Mouse (Mus musculus): ENCODE measurements around the gene Gm2a. TPM values are rescaled to one million over a fixed set of nuclear protein-coding genes. Genes with fewer than 3 reads are reported as not detected.
A peak's percentile ranks its signal among the peaks of the same experiment; 100 is the strongest.
"Not testable (repeated sequence)": the region's sequence is repeated elsewhere in the genome, so short reads cannot be mapped to it uniquely, and the experiment has no call there.

Gene Gm2a
- polyA plus RNA-seq, 1 experiment from 2014 or later = 38.9 TPM

DNA sequence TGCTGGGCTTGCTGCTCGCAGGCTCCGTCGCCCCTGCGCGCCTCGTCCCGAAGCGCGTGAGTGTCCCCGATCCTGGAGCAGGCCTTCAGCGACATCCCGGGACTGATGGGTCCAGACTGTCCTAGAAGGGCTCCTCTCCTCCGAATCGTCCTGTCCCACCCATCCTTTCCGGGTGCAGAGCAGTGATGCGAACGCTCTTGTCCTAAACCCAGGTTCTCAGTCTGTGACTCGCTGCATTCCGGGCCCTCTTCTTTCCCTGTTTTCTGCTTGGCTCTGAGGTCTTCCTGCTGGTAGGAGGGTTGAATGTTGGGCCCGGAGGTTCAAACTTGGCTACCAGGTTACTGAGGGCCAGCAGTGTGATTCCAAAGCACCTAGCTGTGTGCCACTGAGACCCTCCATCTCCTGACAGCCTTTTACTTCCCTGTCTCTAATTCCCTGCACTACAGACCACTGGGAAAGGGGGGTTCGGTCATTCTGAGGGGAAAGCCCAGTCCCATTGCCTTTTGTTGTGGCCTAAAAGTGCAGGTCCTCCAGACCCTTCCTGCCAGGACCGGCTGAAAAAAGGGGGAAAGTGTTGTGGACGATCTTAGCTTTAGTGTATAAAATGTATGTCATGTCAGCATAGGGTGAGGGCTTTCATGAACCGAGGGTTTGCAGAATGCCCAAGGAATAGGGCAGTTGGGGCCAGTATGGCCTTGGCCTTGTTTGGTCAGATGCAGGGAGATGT, 437 bp downstream of the Gm2a start:
- H3K9ac ChIP-seq = peak overlapping the region; percentile 56
- no peak for ATAC-seq (ENCODE audit: insufficient number of reproducible peaks, low FRiP score, low TSS enrichment, low read depth)
- H3K9me3 ChIP-seq = no peaks in the 10 kb centered on the region
- peaks cover 9% of the 10 kb centered on the region for H3K4me1 ChIP-seq
- WGBS = 15% methylated on average over 24 of the region's 24 CpGs
- H3K36me3 ChIP-seq = no peaks in the 10 kb centered on the region
- peak overlapping the region; percentile 62 for H3K4me3 ChIP-seq
- peak overlapping the region; percentile 85 for H3K27ac ChIP-seq
- H3K27me3 ChIP-seq = no peaks in the 10 kb centered on the region
- H3K4me2 ChIP-seq = peak overlapping the region; percentile 84

DNA sequence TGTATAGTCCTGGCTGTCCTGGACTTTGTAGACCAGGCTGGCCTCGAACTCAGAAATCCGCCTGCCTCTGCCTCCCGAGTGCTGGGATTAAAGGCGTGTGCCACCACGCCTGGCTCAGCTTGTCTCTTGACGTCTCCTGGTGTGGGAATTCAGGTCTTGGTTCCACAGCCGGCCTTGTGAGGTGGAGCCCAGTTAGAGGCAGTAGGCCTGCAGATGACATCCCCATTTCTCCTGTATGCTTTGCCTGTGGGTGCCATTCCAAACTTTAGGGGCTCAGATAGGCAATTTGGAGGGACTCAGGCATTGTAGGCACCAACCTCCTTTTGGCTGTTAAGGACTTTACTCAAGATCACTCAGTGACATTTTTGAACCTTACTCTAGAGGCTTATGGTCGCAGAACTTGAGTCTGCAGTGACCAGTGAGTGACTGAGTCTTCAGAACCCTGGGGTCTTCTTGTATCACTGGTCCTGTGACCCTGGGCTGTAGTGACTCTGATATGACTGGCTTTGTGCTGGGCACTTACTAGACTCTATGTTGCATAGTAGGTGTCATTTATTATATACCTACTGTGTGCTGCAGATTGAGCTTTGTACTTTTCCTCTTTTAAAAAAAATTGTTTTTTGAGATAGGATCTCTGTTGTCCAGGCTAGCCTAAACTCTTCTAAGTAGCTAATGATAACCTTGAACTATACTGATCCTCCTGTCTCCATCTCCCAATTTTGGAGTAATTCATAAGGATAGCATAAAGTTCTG, 1.3 kb downstream of the Gm2a start:
- H3K4me2 ChIP-seq = peak overlapping the region; percentile 84; the same call in 1 of the 2 replicates
- 91% methylated on average over 8 of the region's 8 CpGs for WGBS
- H3K27ac ChIP-seq = no peak overlapping the region
- H3K4me1 ChIP-seq = peaks cover 9% of the 10 kb centered on the region
- no peaks in the 10 kb centered on the region for H3K27me3 ChIP-seq
- H3K36me3 ChIP-seq = no peaks in the 10 kb centered on the region
- ATAC-seq (ENCODE audit: insufficient number of reproducible peaks, low FRiP score, low TSS enrichment, low read depth) = no peak
- H3K4me3 ChIP-seq = no peak overlapping the region
- no peaks in the 10 kb centered on the region for H3K9me3 ChIP-seq
- no peak overlapping the region for H3K9ac ChIP-seq

DNA sequence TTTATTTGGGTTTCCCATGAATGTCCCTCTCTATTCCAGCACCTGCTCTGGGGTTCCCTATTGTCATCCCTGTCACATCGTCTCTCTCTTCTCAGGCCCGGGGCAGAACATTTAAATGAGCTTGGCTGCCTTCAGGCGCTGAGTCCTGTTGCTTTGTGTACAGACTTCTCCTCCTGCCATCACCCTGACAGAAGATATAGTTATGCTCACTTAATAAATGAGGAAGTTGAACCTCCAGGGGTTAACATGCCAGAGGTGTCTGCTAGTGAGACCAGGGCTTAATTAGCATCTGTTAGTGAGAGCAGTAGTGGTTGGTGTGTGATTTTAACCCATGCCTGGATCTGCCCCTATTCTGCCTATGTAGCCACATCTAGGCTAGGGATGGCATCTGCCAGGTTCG, 2.0 kb downstream of the Gm2a start:
- Histone ChIP-seq H3K27ac (no peak overlapping the region), H3K9me3 (no peaks in the 10 kb centered on the region), H3K36me3 (no peaks in the 10 kb centered on the region), H3K4me3 (no peak overlapping the region), H3K27me3 (no peaks in the 10 kb centered on the region), H3K4me1 (peaks cover 9% of the 10 kb centered on the region), H3K9ac (no peak overlapping the region), H3K4me2 (no peak overlapping the region)
- ATAC-seq (ENCODE audit: insufficient number of reproducible peaks, low FRiP score, low TSS enrichment, low read depth) = no peak
- WGBS = 56% methylated on average over 4 of the region's 4 CpGs

DNA sequence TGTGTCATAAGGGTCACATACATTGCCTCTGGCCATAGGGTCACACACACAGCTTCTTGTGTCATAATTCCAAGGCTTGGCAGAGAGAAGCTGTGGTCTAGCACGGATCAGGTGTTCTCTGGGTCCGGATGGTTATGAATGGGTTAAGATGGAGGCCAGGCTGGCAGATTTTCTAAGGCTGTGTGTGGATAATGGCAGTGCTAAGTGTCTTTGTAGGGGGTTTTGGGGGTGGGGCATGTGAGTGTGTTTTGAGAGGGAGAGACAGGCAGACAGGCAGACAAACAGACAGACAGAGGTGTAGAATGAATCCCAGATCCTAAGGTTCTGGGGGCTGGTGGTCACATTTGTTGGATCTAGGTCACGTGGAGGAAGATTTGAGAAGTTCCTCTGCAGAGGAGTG, 4.1 kb downstream of the Gm2a start:
- no peaks in the 10 kb centered on the region for H3K9me3 ChIP-seq
- peaks cover 9% of the 10 kb centered on the region for H3K4me1 ChIP-seq
- no peak overlapping the region for H3K27ac ChIP-seq
- no peak overlapping the region for H3K9ac ChIP-seq
- H3K4me2 ChIP-seq = no peak overlapping the region
- H3K36me3 ChIP-seq = peaks cover 5% of the 10 kb centered on the region; the same call in 1 of the 2 replicates
- ATAC-seq (ENCODE audit: insufficient number of reproducible peaks, low FRiP score, low TSS enrichment, low read depth) = no peak
- no peaks in the 10 kb centered on the region for H3K27me3 ChIP-seq
- no peak overlapping the region for H3K4me3 ChIP-seq
- whole genome bisulfite sequencing = 86% methylated on average over 3 of the region's 3 CpGs

DNA sequence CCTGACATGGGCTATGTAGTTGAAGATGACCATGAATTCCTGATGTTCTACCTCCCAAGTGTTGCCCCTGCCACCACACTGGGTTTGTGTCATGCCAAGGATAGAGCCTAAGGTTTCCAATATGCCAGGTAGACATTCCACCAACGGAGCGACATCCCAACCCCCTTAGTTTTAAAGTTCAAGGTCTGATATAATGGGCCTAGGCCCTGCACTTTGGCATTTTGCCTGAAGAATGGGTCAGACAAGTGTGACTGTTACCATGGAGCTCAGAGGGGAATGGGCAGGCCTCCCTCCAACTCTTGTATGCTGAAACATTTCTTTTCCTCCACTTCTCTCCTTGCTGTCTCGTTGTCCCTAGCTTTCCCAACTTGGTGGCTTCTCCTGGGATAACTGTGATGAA, 5.3 kb downstream of the Gm2a start:
- Histone ChIP-seq H3K27ac (no peak overlapping the region), H3K4me3 (no peak overlapping the region), H3K27me3 (no peaks in the 10 kb centered on the region), H3K9me3 (no peaks in the 10 kb centered on the region), H3K4me2 (no peak overlapping the region), H3K36me3 (peaks cover 5% of the 10 kb centered on the region; the same call in 1 of the 2 replicates), H3K9ac (no peak overlapping the region), H3K4me1 (peaks cover 5% of the 10 kb centered on the region)
- WGBS = 88% methylated on average over 3 of the region's 3 CpGs
- no peak for ATAC-seq (ENCODE audit: insufficient number of reproducible peaks, low FRiP score, low TSS enrichment, low read depth)

DNA sequence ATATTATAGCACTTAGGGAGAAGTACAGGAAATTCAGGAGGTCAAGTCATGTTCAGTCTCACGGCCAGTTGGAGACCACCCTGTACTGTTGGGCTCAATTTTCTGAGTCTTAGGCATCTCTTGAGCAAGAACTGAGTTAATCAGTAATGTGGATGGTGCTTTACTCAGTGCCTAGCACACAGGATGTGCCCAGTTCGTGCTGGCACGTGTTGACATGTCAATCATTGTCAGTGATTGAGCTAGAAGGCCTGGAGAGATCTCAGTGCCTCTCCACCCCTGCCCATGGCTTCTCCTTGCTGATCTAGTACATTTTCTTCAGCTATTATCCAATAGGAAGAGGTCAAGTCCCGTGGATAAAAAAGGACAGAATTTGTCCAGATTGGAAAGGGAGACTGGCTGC, 7.5 kb downstream of the Gm2a start:
- Histone ChIP-seq H3K36me3 (peaks cover 8% of the 10 kb centered on the region; the same call in 1 of the 2 replicates), H3K9me3 (no peaks in the 10 kb centered on the region), H3K4me2 (no peak overlapping the region), H3K27ac (no peak overlapping the region), H3K9ac (no peak overlapping the region), H3K4me1 (peaks cover 5% of the 10 kb centered on the region), H3K4me3 (no peak overlapping the region), H3K27me3 (no peaks in the 10 kb centered on the region)
- no peak for ATAC-seq (ENCODE audit: insufficient number of reproducible peaks, low FRiP score, low TSS enrichment, low read depth)
- 76% methylated on average over 4 of the region's 4 CpGs for WGBS

DNA sequence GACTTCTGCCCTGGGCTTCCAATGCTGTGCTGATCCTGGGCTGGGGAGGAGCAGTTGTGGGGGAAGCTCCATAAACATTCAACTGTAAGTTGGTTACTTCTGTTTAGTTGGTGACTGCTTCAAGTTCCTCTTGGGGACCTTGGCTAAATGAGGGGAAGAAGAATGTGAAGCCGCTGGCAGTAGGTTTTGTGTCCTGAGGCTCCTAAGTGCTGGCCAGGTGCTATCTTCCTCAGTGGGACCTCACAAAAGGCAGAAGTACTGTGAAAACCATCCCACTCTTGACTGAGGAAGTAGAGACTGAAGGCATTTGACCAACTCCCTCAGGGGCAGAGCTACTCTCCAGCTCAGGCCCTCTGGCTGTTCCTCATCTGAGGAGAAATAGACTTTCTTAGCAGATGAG, 8.7 kb downstream of the Gm2a start:
- Histone ChIP-seq H3K4me1 (peaks cover 12% of the 10 kb centered on the region), H3K36me3 (peaks cover 8% of the 10 kb centered on the region; the same call in 1 of the 2 replicates), H3K27ac (no peak overlapping the region), H3K9ac (no peak overlapping the region), H3K27me3 (no peaks in the 10 kb centered on the region), H3K4me2 (no peak overlapping the region), H3K4me3 (no peak overlapping the region), H3K9me3 (no peaks in the 10 kb centered on the region)
- ATAC-seq (ENCODE audit: insufficient number of reproducible peaks, low FRiP score, low TSS enrichment, low read depth) = no peak
- WGBS = 90% methylated on average over 1 of the region's 1 CpGs

DNA sequence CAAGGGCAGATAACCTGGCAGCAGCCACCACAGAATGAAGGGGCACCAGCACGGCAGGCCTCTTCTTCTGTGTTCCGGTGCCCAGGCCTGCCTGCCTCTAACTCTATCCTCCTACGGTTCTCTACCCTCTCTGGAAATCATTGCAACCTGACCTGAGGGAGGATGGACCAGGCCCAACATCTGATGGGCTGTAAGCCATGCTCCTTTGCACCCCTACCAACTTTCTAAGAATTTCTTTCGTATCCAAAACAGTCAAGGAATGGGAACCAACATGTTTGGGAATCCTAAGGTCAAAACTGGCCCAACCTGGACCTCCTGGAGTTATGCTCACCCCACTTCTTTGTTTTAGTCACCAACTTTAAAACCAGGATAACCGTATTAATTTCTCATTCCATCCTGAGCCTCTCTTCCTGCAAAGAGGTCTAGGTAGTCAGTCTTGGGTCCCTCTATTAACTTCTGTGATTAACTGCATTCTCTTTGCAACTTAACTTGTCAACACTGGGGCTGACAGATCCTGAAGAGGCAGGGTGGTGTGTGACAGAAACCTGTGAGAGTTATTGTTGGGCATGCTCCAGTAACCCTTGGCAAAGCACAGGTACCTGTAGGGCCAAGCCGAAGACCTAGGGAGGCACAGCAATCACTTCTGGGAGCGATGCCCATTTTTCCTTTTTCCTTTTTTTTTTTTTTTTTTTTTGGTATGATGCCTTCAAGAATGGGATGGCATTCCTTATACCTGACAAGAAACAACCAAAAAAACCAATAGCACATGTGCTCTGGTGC, 11.8 kb downstream of the Gm2a start:
- Histone ChIP-seq H3K4me3 (no peak overlapping the region), H3K4me2 (no peak overlapping the region), H3K27me3 (no peaks in the 10 kb centered on the region), H3K4me1 (peaks cover 12% of the 10 kb centered on the region), H3K9ac (no peak overlapping the region), H3K27ac (peak overlapping the region; percentile 52; the same call in 1 of the 2 replicates), H3K36me3 (peaks cover 8% of the 10 kb centered on the region; the same call in 1 of the 2 replicates), H3K9me3 (no peaks in the 10 kb centered on the region)
- WGBS = 85% methylated on average over 7 of the region's 7 CpGs
- no peak for ATAC-seq (ENCODE audit: insufficient number of reproducible peaks, low FRiP score, low TSS enrichment, low read depth)

DNA sequence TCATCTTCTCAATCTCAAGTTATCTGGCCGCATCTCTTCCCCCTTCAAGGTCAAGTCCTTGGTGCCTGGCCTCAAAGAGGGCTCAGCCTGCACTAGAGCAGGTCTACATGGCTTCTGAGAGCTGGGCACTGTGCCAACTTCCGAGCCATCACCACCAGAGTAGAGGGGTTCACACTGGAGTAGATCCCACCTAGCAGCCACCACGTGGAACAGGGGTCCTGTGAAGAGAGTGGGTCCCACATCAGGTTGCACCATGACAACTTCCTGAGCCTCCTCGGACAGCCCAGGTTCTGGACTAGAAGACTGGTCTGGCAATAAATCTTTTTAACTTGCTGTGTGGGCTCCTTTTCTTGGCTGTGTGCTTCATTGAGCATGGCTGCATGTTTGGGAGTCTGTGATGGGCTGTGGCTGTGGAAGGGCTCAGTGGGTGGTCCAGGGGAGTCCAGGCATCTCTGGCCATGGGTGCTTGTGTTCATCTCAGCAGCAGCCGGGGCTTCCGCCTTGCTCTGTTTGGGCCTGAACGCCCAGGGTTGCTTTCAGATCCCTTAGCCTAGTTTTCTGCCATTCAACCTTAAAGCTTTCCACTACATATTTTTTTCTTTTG, 12.8 kb downstream of the Gm2a start:
- Histone ChIP-seq H3K36me3 (peaks cover 8% of the 10 kb centered on the region; the same call in 1 of the 2 replicates), H3K4me2 (no peak overlapping the region), H3K4me3 (no peak overlapping the region), H3K27me3 (no peaks in the 10 kb centered on the region), H3K9me3 (no peaks in the 10 kb centered on the region), H3K27ac (peak overlapping the region; percentile 52), H3K4me1 (peaks cover 12% of the 10 kb centered on the region), H3K9ac (no peak overlapping the region)
- ATAC-seq (ENCODE audit: insufficient number of reproducible peaks, low FRiP score, low TSS enrichment, low read depth) = peak; percentile 37; the same call in 1 of the 2 replicates
- 59% methylated on average over 7 of the region's 7 CpGs for WGBS

DNA sequence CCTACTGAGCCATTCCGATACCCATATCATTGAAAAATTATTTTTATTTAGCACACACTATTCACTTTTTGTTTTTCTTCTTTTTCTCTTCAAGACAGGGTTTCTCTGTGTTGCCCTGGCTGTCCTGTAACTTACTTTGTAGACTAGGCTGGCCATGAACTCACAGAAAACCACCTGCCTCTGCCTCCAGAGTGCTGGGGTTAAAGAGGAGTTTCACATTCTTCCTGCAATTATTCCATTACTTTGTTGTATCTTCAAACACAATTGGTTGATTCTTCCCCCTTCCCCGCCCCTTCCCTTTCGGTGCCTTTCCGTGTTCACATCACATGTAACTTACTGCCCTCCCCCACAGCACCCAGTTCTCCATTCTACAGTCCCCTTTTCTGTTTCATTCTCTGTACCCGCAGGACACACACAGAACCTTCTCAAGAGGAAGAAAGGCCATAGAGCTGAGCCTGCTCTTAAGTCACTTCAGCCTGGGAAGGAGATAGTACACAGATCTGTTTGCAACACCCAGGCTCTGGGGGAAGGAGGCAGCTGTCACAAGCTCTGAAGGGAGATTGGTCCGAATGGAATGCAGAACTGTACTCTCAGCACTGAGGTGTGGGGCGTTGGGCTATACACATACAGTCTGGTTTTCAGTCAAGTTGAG, 15.4 kb downstream of the Gm2a start:
- Histone ChIP-seq H3K4me3 (no peak overlapping the region), H3K4me1 (peaks cover 12% of the 10 kb centered on the region), H3K9me3 (no peaks in the 10 kb centered on the region), H3K27me3 (no peaks in the 10 kb centered on the region), H3K4me2 (no peak overlapping the region), H3K36me3 (0 out of 2 replicates have a peak, but pooled peaks cover 3% of the 10 kb centered on the region), H3K27ac (no peak overlapping the region), H3K9ac (no peak overlapping the region)
- 56% methylated on average over 7 of the region's 7 CpGs for WGBS
- no peak for ATAC-seq (ENCODE audit: insufficient number of reproducible peaks, low FRiP score, low TSS enrichment, low read depth)

DNA sequence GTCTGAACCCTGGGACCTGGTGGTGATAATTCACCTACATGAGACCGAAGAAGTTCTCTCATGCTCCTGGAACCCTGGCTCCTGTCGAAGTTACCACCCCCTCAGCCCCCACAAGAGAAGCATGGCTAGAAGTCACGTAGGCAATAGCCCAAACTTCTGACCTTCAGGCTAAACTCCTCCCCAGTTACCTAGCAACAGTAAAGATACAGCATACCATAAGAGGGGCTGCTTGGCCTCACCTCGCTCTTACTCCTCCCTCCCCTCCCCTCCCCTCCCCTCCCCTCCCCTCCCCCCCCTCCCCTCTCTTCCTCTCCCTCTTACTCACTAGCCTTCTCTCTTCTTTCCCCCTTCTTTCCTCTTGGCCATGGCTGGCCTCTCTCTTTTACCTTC, 15.9 kb downstream of the Gm2a start:
- not testable (repeated sequence) for H3K27ac ChIP-seq; ATAC-seq (ENCODE audit: insufficient number of reproducible peaks, low FRiP score, low TSS enrichment, low read depth); H3K36me3 ChIP-seq; H3K4me3 ChIP-seq; H3K9ac ChIP-seq; H3K9me3 ChIP-seq; H3K27me3 ChIP-seq; H3K4me2 ChIP-seq
- H3K4me1 ChIP-seq = peaks cover 12% of the 10 kb centered on the region
- WGBS = 40% methylated on average over 4 of the region's 4 CpGs
